Mouse (Mus musculus): ENCODE data around the gene Cntnap2. TPM values are rescaled to one million over a fixed set of nuclear protein-coding genes. Genes with fewer than 3 reads are reported as not detected.

The Cntnap2 gene
- polyA plus RNA-seq, 1 experiment from 2014 or later = 2.5 TPM

DNA sequence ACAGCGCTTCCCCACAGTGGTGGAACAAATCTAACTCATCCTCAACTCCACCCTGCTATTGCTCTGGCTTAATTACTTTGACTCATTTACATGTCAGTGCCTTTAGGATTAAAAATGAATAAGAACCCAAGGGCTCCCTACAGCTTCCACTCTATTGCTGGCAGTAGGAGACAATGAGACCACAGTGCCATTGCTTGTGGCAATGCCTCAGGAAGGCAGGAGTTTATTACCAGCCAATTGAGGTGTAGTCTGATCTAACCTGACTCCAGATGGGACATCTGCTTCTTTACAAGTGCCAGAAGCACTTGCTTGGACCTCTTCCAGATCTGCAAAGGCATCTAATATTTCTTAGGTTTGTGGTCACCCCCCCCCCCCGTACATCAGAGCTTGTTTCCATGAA, 1615.9 kb downstream of the Cntnap2 start:
- no peak overlapping the region for H3K9ac ChIP-seq
- ATAC-seq (replicated peaks; ENCODE audit: low FRiP score) = no peak
- H3K36me3 ChIP-seq = no peaks in the 10 kb centered on the region
- no peak overlapping the region for H3K4me2 ChIP-seq
- H3K4me3 ChIP-seq (replicated peaks) = no peak overlapping the region
- no peak overlapping the region for H3K27ac ChIP-seq
- H3K4me1 ChIP-seq = no peaks in the 10 kb centered on the region
- WGBS = 87% methylated on average over 2 of the region's 2 CpGs
- no peaks in the 10 kb centered on the region for H3K9me3 ChIP-seq (replicated peaks)
- no peaks in the 10 kb centered on the region for H3K27me3 ChIP-seq

DNA sequence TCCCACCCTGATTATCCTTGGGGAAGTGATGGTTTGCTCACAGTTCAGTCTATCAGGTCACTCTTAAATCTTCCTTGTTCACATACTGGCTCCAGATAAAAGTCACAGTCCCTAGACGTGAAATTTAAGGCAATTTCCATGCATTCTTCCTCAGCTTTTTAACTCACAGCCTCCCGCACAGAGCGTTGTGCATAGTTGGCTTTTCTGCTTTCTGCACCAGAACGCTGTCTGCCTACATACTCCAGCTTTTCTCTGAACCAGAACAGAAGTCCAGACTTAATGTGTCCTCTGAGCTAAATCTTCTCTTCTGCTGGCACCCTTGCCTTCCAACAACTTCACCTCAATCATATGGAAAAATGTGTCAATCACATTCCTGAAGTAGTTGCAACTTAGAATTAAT, 1616.5 kb downstream of the Cntnap2 start:
- Histone ChIP-seq H3K4me3 (replicated peaks) (no peak overlapping the region), H3K9me3 (replicated peaks) (no peaks in the 10 kb centered on the region), H3K4me2 (no peak overlapping the region), H3K9ac (no peak overlapping the region), H3K27ac (no peak overlapping the region), H3K27me3 (no peaks in the 10 kb centered on the region), H3K36me3 (no peaks in the 10 kb centered on the region), H3K4me1 (no peaks in the 10 kb centered on the region)
- WGBS = 86% methylated on average over 4 of the region's 4 CpGs
- ATAC-seq (replicated peaks; ENCODE audit: low FRiP score) = no peak

DNA sequence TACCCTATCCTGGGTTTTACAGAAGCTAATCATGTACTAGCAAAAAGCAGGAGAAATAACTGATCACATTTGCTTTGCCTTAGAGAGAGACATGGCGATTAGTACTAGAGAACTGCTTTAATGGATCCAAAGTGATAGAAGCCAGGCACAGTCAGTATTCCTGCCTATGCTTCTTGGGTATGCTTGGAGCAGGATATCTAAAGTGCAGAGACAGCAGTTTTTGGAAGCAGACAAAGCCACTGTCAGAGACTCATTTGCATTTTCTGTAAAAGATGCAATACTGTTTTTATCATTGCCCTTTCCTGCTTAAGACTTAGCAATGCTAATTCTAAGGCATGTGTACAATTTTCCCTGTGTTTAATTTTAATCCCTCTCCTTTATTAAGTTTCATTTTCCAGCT, 1637.0 kb downstream of the Cntnap2 start:
- Histone ChIP-seq H3K9me3 (replicated peaks) (no peaks in the 10 kb centered on the region), H3K9ac (no peak overlapping the region), H3K4me1 (no peaks in the 10 kb centered on the region), H3K36me3 (no peaks in the 10 kb centered on the region), H3K4me2 (no peak overlapping the region), H3K27ac (no peak overlapping the region), H3K27me3 (no peaks in the 10 kb centered on the region), H3K4me3 (replicated peaks) (no peak overlapping the region)
- WGBS = 91% methylated on average over 1 of the region's 1 CpGs
- no peak for ATAC-seq (replicated peaks; ENCODE audit: low FRiP score)

DNA sequence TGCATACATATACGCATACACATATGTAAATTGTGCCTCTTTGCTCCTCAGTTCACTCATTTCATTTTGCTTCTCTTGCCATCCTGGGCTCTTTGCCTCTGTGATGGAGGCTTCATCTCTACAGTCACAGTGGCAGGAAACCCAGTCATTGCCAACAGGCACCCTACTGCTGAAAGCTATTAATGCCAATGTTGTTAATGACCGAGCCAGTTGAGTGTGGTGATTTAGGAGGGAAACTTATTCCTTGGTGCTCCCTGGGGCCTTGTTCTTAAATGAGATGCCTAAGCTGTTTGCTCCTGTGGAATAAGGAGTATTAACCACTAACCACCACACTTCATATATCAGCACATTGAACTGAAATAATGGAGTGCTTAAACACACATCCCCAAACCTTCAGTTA, 1640.2 kb downstream of the Cntnap2 start:
- Histone ChIP-seq H3K9ac (no peak overlapping the region), H3K9me3 (replicated peaks) (no peaks in the 10 kb centered on the region), H3K4me3 (replicated peaks) (no peak overlapping the region), H3K36me3 (no peaks in the 10 kb centered on the region), H3K27me3 (no peaks in the 10 kb centered on the region), H3K27ac (no peak overlapping the region), H3K4me2 (no peak overlapping the region), H3K4me1 (no peaks in the 10 kb centered on the region)
- 67% methylated on average over 2 of the region's 2 CpGs for WGBS
- no peak for ATAC-seq (replicated peaks; ENCODE audit: low FRiP score)

DNA sequence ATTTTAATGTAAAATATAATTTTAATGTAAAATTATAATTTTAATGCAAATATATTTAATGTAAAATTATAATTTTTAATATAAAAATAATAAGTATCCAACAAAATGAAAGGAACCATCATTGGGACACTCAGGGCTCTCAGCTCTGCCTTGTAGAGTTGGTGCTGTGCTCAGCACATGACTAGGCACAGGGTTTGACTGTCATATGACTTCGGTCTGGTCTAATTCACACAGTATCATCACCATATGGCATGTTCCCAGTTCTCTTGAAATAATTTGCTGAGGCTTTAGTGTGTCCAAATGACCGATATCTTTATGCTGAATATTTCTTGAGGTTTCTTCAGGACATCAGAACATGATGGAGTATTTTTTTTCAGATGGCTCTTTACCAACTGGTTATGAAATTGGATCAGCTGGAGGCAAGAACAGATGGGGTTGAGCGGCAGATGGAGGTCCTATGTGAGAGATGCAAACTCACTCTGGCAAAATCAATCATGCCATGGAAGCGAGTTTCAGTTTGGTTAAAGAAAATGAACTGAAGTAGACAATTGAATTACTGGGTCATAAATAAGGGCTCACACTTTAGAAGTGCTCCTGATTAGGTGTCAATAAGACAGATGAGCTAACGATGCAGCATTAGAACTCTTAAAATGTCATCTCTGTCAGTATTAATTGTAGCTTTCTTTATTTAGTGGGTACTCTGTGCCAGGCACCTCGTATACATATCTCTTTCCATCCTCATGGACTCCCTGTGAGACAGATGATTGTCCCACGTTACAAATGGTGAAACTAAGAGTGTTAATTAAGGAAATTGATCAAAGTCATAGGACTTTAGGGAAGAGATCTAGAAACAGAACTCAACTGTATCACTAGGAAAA, 1645.4 kb downstream of the Cntnap2 start:
- no peak overlapping the region for H3K27ac ChIP-seq
- no peak for ATAC-seq (replicated peaks; ENCODE audit: low FRiP score)
- 62% methylated on average over 7 of the region's 7 CpGs for WGBS

DNA sequence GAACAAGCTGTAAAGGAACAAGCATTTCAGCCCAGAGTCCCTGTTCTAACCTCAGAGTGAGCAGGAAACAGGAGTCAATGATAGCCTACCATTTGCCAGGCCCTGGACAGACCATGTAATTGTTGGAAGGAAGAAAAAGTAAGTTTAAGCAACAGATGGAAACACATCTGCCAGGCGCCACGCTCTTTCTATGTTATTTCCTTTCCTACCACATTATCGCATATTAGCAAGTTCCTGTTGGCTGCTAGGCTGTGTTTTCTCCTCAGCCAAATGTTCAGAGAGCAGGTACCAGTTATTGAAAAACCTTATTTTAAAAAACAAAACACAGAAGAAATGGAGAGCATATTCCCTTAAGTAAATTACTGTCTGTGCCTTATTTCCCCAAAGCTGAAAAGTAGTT, 1646.8 kb downstream of the Cntnap2 start:
- H3K4me1 ChIP-seq = no peaks in the 10 kb centered on the region
- H3K9me3 ChIP-seq (replicated peaks) = no peaks in the 10 kb centered on the region
- 91% methylated on average over 3 of the region's 3 CpGs for WGBS
- H3K4me3 ChIP-seq (replicated peaks) = no peak overlapping the region
- H3K36me3 ChIP-seq = no peaks in the 10 kb centered on the region
- H3K27me3 ChIP-seq = no peaks in the 10 kb centered on the region
- H3K4me2 ChIP-seq = no peak overlapping the region
- ATAC-seq (replicated peaks; ENCODE audit: low FRiP score) = no peak
- H3K9ac ChIP-seq = no peak overlapping the region
- H3K27ac ChIP-seq = no peak overlapping the region

More for the DNA sequence above, 1645.4 kb downstream of the Cntnap2 start:
- Histone ChIP-seq H3K9ac (no peak overlapping the region), H3K36me3 (no peaks in the 10 kb centered on the region), H3K27me3 (no peaks in the 10 kb centered on the region), H3K4me2 (no peak overlapping the region), H3K9me3 (replicated peaks) (no peaks in the 10 kb centered on the region), H3K4me3 (replicated peaks) (no peak overlapping the region), H3K4me1 (no peaks in the 10 kb centered on the region)

DNA sequence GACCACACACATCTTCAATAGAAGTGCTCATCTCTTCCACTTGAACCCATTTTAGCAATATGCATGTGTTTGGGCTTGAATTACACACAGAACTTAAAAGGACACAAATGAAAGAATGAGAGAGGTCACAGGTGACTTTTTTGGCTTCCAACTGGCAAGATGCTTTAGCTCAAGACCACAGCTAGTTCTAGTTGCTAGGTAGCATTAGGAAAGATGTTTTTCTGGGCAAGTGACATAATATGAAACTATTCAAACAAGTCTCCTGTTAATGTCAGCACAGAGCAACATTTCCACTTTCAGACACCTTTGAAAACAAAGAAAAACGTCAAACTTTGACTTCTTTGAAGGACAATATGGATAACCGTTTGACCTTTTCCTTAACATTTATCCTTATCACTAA, 1657.4 kb downstream of the Cntnap2 start:
- Histone ChIP-seq H3K4me2 (no peak overlapping the region), H3K9ac (no peak overlapping the region), H3K27ac (no peak overlapping the region), H3K4me3 (replicated peaks) (no peak overlapping the region), H3K36me3 (no peaks in the 10 kb centered on the region), H3K4me1 (no peaks in the 10 kb centered on the region), H3K27me3 (no peaks in the 10 kb centered on the region), H3K9me3 (replicated peaks) (no peaks in the 10 kb centered on the region)
- 79% methylated on average over 2 of the region's 2 CpGs for WGBS
- ATAC-seq (replicated peaks; ENCODE audit: low FRiP score) = no peak

DNA sequence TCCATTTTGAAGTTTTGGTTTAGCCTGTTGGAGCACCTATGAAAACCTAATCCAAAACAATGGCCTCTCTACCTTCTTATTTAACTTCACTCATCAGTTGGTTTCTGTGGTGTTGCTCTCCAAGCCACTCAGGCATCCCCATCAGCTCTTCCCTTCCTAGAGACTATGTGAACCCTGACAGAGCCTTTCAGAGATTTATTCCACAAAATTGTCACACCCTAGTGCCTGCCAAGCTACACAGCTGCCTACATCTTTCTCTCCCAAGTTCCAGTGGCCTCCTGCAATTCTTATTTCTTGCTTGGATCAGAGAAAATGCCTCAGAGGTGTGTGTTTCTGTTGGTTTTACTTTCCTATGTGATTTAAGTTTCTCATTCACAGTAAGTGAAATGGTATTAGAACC, 1674.6 kb downstream of the Cntnap2 start:
- no peak overlapping the region for H3K9ac ChIP-seq
- H3K36me3 ChIP-seq = no peaks in the 10 kb centered on the region
- H3K9me3 ChIP-seq (replicated peaks) = no peaks in the 10 kb centered on the region
- no peaks in the 10 kb centered on the region for H3K4me1 ChIP-seq
- H3K4me2 ChIP-seq = no peak overlapping the region
- ATAC-seq (replicated peaks; ENCODE audit: low FRiP score) = no peak
- no peak overlapping the region for H3K4me3 ChIP-seq (replicated peaks)
- no peaks in the 10 kb centered on the region for H3K27me3 ChIP-seq
- H3K27ac ChIP-seq = no peak overlapping the region

DNA sequence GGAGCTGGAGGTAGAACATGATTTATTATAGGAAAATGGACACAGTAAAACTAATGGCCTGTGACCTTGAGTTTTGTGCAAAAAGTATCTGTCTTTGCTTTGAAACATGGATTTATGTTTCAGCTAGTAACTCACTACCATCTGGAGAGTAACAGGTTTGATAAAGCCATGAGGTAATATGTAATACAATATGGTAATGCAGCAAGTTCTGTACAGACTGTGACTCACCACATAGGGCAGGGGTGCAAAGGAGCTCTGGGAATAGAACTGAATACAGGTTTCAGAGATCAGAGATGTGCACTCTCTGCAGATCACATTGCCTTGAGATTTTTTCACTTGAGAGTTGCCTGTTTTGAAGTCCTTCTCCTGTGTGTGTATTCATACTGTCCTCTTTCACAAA, 1689.3 kb downstream of the Cntnap2 start:
- no peaks in the 10 kb centered on the region for H3K27me3 ChIP-seq
- no peaks in the 10 kb centered on the region for H3K4me1 ChIP-seq
- no peak overlapping the region for H3K4me3 ChIP-seq (replicated peaks)
- ATAC-seq (replicated peaks; ENCODE audit: low FRiP score) = peak; percentile 86
- H3K9ac ChIP-seq = no peak overlapping the region
- no peak overlapping the region for H3K4me2 ChIP-seq
- H3K27ac ChIP-seq = no peak overlapping the region
- H3K9me3 ChIP-seq (replicated peaks) = no peaks in the 10 kb centered on the region
- no peaks in the 10 kb centered on the region for H3K36me3 ChIP-seq

DNA sequence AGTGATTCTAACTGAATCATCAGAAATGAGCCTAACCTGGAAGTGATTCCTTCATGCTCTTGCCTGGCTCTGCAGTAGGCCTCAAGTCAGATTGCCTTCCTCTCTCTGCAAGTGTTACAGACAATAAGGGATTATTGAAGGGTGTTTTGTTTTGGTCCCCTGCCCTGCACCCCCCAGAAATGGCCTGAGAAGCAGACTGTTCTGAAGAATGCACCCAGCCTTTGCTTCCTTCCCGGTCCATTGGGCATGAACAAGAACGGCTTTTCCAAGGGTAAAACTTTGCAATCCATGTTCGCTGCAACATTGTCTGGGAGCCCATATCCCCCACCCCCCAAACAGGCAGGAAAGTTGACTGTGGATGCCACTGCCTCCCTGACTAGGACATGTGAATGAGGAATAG, 1704.3 kb downstream of the Cntnap2 start:
- Histone ChIP-seq H3K27ac (no peak overlapping the region), H3K4me1 (no peaks in the 10 kb centered on the region), H3K27me3 (no peaks in the 10 kb centered on the region), H3K36me3 (no peaks in the 10 kb centered on the region), H3K9ac (no peak overlapping the region), H3K4me3 (replicated peaks) (no peak overlapping the region), H3K4me2 (no peak overlapping the region), H3K9me3 (replicated peaks) (no peaks in the 10 kb centered on the region)
- 49% methylated on average over 3 of the region's 3 CpGs for WGBS
- peak; percentile 49; the same call in 1 of the 2 replicates for ATAC-seq (replicated peaks; ENCODE audit: low FRiP score)

DNA sequence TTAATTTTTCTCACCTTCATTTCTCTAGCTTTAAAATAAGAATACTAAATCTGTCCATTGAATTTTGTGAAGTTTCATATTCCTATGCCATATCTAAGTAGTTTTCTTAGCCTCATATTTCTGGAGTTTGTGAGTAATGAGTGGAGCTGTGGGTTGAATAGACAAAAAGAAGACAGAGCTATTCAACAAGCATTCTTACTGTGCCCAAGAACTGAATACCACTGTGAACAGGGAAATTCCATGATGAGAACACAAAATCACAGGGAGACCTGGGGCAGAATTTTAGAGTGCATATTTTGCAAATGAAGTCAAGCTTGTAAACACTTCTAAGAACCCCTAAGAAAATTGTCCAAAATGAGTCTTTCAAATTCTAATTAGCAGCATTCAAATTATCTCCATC, 1715.4 kb downstream of the Cntnap2 start:
- Histone ChIP-seq H3K4me1 (no peaks in the 10 kb centered on the region), H3K27ac (no peak overlapping the region), H3K9ac (no peak overlapping the region), H3K27me3 (no peaks in the 10 kb centered on the region), H3K4me3 (replicated peaks) (no peak overlapping the region), H3K4me2 (no peak overlapping the region), H3K9me3 (replicated peaks) (no peaks in the 10 kb centered on the region), H3K36me3 (no peaks in the 10 kb centered on the region)
- no peak for ATAC-seq (replicated peaks; ENCODE audit: low FRiP score)

DNA sequence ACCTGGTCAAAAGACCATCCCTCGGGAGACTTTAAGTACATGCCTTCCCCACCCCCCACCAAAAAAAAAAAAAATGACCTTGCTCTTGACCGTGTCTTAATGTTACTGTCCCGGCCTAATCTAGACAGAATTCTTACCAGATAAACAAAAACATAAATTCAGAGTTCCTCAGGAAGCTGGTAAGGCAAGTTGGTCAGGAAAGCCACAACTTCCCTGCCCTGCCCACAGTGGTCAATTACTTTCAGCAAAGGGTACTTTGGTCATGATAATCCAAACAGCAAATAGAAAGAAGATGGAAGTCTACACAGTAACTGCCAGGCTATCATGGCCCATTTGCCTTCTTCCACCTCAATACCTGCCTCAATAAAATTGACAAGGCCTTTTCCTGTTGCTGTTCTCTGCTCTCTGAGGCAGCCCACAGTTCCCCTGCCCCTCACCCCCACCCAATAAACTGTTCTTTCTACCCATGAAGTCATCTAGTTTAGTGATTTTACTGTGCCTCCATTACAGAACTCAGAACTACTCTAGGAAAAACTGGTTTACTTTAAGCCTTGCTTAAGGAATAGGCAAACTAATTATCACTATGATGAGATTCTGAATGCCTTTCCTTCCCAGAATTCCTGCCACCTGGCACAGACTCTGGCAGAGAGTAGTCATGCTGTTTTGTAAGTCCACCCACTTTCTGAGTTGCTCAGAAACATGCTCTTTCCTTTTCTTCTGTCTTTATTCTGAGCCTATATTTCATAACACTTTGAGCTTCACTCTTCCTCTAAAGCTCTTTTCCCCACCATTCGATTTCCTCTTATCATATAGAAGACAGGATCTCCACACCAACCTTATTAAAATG, 1743.3 kb downstream of the Cntnap2 start:
- no peak overlapping the region for H3K4me2 ChIP-seq
- no peaks in the 10 kb centered on the region for H3K4me1 ChIP-seq
- ATAC-seq (replicated peaks; ENCODE audit: low FRiP score) = no peak
- no peaks in the 10 kb centered on the region for H3K27me3 ChIP-seq
- no peak overlapping the region for H3K4me3 ChIP-seq (replicated peaks)
- no peak overlapping the region for H3K27ac ChIP-seq
- H3K9me3 ChIP-seq (replicated peaks) = no peaks in the 10 kb centered on the region
- H3K36me3 ChIP-seq = no peaks in the 10 kb centered on the region
- WGBS = 70% methylated on average over 4 of the region's 4 CpGs
- no peak overlapping the region for H3K9ac ChIP-seq

Data from kidney, embryonic 15.5 days (tissue).